Mouse (Mus musculus) liver, postnatal 0 days (tissue): ENCODE measurements at regions not wholly inside any gene's neighbourhood (a gene's known extent, or its start where the extent isn't known, plus 50 kb on each side); places are given as distances from the start of the nearest gene placed in this dataset.
A peak's percentile ranks its signal among the peaks of the same experiment; 100 is the strongest.
"Not testable (repeated sequence)": the region's sequence is repeated elsewhere in the genome, so short reads cannot be mapped to it uniquely, and the experiment has no call there.

Experiments
- ATAC-seq: fragments of 200-750 bp; cut with Nextera tagmentation; 2 replicates; pipeline ENCODE4 v1.8.0; 2017; ENCODE audit warnings: mild to moderate bottlenecking, moderate library complexity
- DNase-seq: peaks from one replicate; pipeline ENCODE4 v3.0.0-alpha.2; 2016
- H3K27ac ChIP-seq: fragments of 300-500 bp; sonication (generic); 2 replicates; pipeline ENCODE4 v1.5.1; 2014; ENCODE audit warnings: antibody characterized with exemption, moderate library complexity, mild to moderate bottlenecking, low read depth
- H3K27me3 ChIP-seq: fragments of 300-500 bp; sonication (generic); 2 replicates; pipeline ENCODE4 v1.6.1; 2014; ENCODE audit warnings: low read length, control low read depth, mixed read lengths; ENCODE audit not compliant: insufficient read depth
- H3K36me3 ChIP-seq: fragments of 300-500 bp; sonication (generic); replicated peaks from 2 replicates; pipeline ENCODE4 v1.6.1; 2014; ENCODE audit warnings: mild to moderate bottlenecking, control low read depth, low read length, moderate library complexity, mixed read lengths; ENCODE audit not compliant: insufficient read depth
- H3K4me1 ChIP-seq: fragments of 300-500 bp; sonication (generic); 2 replicates; pipeline ENCODE4 v1.6.1; 2014; ENCODE audit warnings: antibody characterized with exemption, mild to moderate bottlenecking, control low read depth; ENCODE audit not compliant: insufficient read depth
- H3K4me2 ChIP-seq: fragments of 300-500 bp; sonication (generic); 2 replicates; pipeline ENCODE4 v1.6.1; 2014; ENCODE audit warnings: low read depth, mild to moderate bottlenecking, low read length, moderate library complexity, mixed read lengths
- H3K4me3 ChIP-seq: fragments of 300-500 bp; sonication (generic); 2 replicates; pipeline ENCODE4 v1.5.1; 2014; ENCODE audit warnings: low read depth, low read length
- H3K9ac ChIP-seq: fragments of 300-500 bp; sonication (generic); replicated peaks from 2 replicates; pipeline ENCODE4 v1.6.1; 2014; ENCODE audit warnings: mild to moderate bottlenecking, moderate library complexity
- H3K9me3 ChIP-seq: fragments of 300-500 bp; sonication (generic); 2 replicates; pipeline ENCODE4 v1.6.1; 2016; ENCODE audit warnings: mild to moderate bottlenecking, control low read depth, low read length, mixed read lengths
- CTCF ChIP-seq: sonication (generic); IDR thresholded peaks from 2 replicates; pipeline ENCODE4 v1.5.1; 2016; ENCODE audit warnings: antibody characterized with exemption, low read depth
- EP300 ChIP-seq: IDR thresholded peaks from 2 replicates; pipeline ENCODE4 v1.6.1; 2016; ENCODE audit warnings: antibody characterized with exemption, low read depth, mild to moderate bottlenecking
- WGBS: fragments of 180-500 bp; shearing (Covaris S2); extraction: QIAGEN DNeasy Blood & Tissue Kit; methylation state at CpG from one replicate; pipeline ENCODE4 v1.1.7; 2014; ENCODE audit not compliant: insufficient replicate concordance; 5-methylcytosine and 5-hydroxymethylcytosine counted together

- H3K4me1 ChIP-seq = no peaks in the 10 kb centered on the region
- H3K27me3 ChIP-seq = peaks cover 2% of the 10 kb centered on the region; the same call in 1 of the 2 replicates
- 18% methylated on average over 8 of the region's 8 CpGs for WGBS
- H3K27ac ChIP-seq = no peak overlapping the region
- ATAC-seq (no peak), DNase-seq (no peak)
- TF ChIP-seq CTCF = no peak
- H3K9ac ChIP-seq = no peak overlapping the region
- H3K9me3 ChIP-seq = no peaks in the 10 kb centered on the region
- no peak overlapping the region for H3K4me2 ChIP-seq
- H3K36me3 ChIP-seq = no peaks in the 10 kb centered on the region
- H3K4me3 ChIP-seq = no peak overlapping the region
Measured at GRCm38 (mm10) chr2:92807404-92807803, 107.5 kb upstream of the Syt13 start.

GRCm38 (mm10) chr2:92808121-92808520 lies 106.8 kb upstream of the Syt13 start:
- no peaks in the 10 kb centered on the region for H3K4me1 ChIP-seq
- TF ChIP-seq CTCF (no peak), EP300 (no peak)
- no peaks in the 10 kb centered on the region for H3K9me3 ChIP-seq
- peaks cover 2% of the 10 kb centered on the region; the same call in 1 of the 2 replicates for H3K27me3 ChIP-seq
- no peak overlapping the region for H3K27ac ChIP-seq
- H3K36me3 ChIP-seq = no peaks in the 10 kb centered on the region
- 61% methylated on average over 4 of the region's 4 CpGs for WGBS
- no peak overlapping the region for H3K4me2 ChIP-seq
- ATAC-seq (no peak), DNase-seq (no peak)
- no peak overlapping the region for H3K9ac ChIP-seq
- H3K4me3 ChIP-seq = no peak overlapping the region

GRCm38 (mm10) chr2:92809226-92809625 lies 105.7 kb upstream of the Syt13 start:
- H3K9me3 ChIP-seq = no peaks in the 10 kb centered on the region
- H3K4me1 ChIP-seq = no peaks in the 10 kb centered on the region
- H3K4me2 ChIP-seq = no peak overlapping the region
- H3K27ac ChIP-seq = no peak overlapping the region
- 32% methylated on average over 3 of the region's 3 CpGs for WGBS
- DNase-seq (no peak), ATAC-seq (no peak)
- no peak overlapping the region for H3K4me3 ChIP-seq
- H3K27me3 ChIP-seq = no peaks in the 10 kb centered on the region
- no peaks in the 10 kb centered on the region for H3K36me3 ChIP-seq
- no peak overlapping the region for H3K9ac ChIP-seq
- TF ChIP-seq EP300 (no peak), CTCF (no peak)

GRCm38 (mm10) chr2:92809681-92810323 lies 105.1 kb upstream of the Syt13 start:
- no peak overlapping the region for H3K4me3 ChIP-seq
- no peaks in the 10 kb centered on the region for H3K9me3 ChIP-seq
- no peaks in the 10 kb centered on the region for H3K27me3 ChIP-seq
- 50% methylated on average over 4 of the region's 4 CpGs for WGBS
- TF ChIP-seq CTCF (no peak), EP300 (no peak)
- no peak overlapping the region for H3K4me2 ChIP-seq
- no peak overlapping the region for H3K9ac ChIP-seq
- H3K27ac ChIP-seq = no peak overlapping the region
- no peaks in the 10 kb centered on the region for H3K4me1 ChIP-seq
- DNase-seq (no peak), ATAC-seq (no peak)
- no peaks in the 10 kb centered on the region for H3K36me3 ChIP-seq

- not testable (repeated sequence) for H3K9ac ChIP-seq, H3K36me3 ChIP-seq, H3K4me3 ChIP-seq, H3K4me2 ChIP-seq, H3K27me3 ChIP-seq, H3K9me3 ChIP-seq, ATAC-seq, H3K27ac ChIP-seq, H3K4me1 ChIP-seq
- 9% methylated on average over 6 of the region's 6 CpGs for whole genome bisulfite sequencing
- DNase-seq = peak; percentile 28
- TF ChIP-seq CTCF = peak; percentile 62
Measured at GRCm38 (mm10) chr2:92810956-92811355, 103.9 kb upstream of the Syt13 start.

- H3K4me1 ChIP-seq = no peaks in the 10 kb centered on the region
- H3K9ac ChIP-seq = no peak overlapping the region
- H3K36me3 ChIP-seq = no peaks in the 10 kb centered on the region
- WGBS = 53% methylated on average over 11 of the region's 11 CpGs
- no peak for TF ChIP-seq CTCF
- no peak for TF ChIP-seq EP300
- no peaks in the 10 kb centered on the region for H3K27me3 ChIP-seq
- H3K4me2 ChIP-seq = no peak overlapping the region
- no peak overlapping the region for H3K27ac ChIP-seq
- no peaks in the 10 kb centered on the region for H3K9me3 ChIP-seq
- ATAC-seq (no peak), DNase-seq (no peak)
- H3K4me3 ChIP-seq = no peak overlapping the region
Measured at GRCm38 (mm10) chr2:92813028-92813427, 101.9 kb upstream of the Syt13 start.

- Histone ChIP-seq H3K4me2 (no peak overlapping the region), H3K9ac (no peak overlapping the region), H3K4me3 (no peak overlapping the region), H3K27me3 (no peaks in the 10 kb centered on the region), H3K4me1 (no peaks in the 10 kb centered on the region), H3K27ac (no peak overlapping the region), H3K36me3 (no peaks in the 10 kb centered on the region), H3K9me3 (no peaks in the 10 kb centered on the region)
- DNase-seq (no peak), ATAC-seq (no peak)
- no peak for TF ChIP-seq CTCF
- no peak for TF ChIP-seq EP300
- WGBS = 61% methylated on average over 6 of the region's 6 CpGs
Measured at GRCm38 (mm10) chr2:92819586-92819985, 95.3 kb upstream of the Syt13 start.
